Mouse (Mus musculus): ENCODE measurements around the gene Olfr221.

The Olfr221 gene

GRCm38 (mm10) chr14:52003981-52004495 is 38.2 kb downstream of the Olfr221 start:
- DNase-seq, result peak; percentile 83

GRCm38 (mm10) chr14:51997483-51997882 is 44.8 kb downstream of the Olfr221 start:
- no peak for DNase-seq

- no peak for DNase-seq
These were observed 45.4 kb downstream of the Olfr221 start for GRCm38 (mm10) chr14:51996866-51997265.

GRCm38 (mm10) chr14:51996231-51996841 is 45.9 kb downstream of the Olfr221 start:
- DNase-seq, result no peak

GRCm38 (mm10) chr14:51995219-51995871 is 46.9 kb downstream of the Olfr221 start:
- DNase-seq, result no peak

GRCm38 (mm10) chr14:51994453-51994852 is 47.8 kb downstream of the Olfr221 start:
- no peak for DNase-seq

- no peak for DNase-seq
These were observed 52.7 kb downstream of the Olfr221 start for GRCm38 (mm10) chr14:51989461-51989970.

GRCm38 (mm10) chr14:51988731-51989130 is 53.5 kb downstream of the Olfr221 start:
- DNase-seq, result no peak

GRCm38 (mm10) chr14:51987177-51987576 is 55.1 kb downstream of the Olfr221 start:
- DNase-seq, result no peak

- DNase-seq, result no peak
These were observed 56.1 kb downstream of the Olfr221 start for GRCm38 (mm10) chr14:51986153-51986505.

- peak; percentile 91 for DNase-seq
These were observed 56.7 kb downstream of the Olfr221 start for GRCm38 (mm10) chr14:51985301-51986152.

GRCm38 (mm10) chr14:51984247-51985231 is 57.7 kb downstream of the Olfr221 start, which contains the start of gene Arhgef40:
Arhgef40 (plus strand) TSS chr14:51984719.
- peak; percentile 92 for DNase-seq

Data from embryo, embryonic 11 days (tissue).